Mouse (Mus musculus) lung, adult 2 months (tissue): ENCODE data around the gene Clec18a.

Experiments
- CTCF ChIP-seq: fragments of 200-500 bp; IDR thresholded peaks from 2 replicates; pipeline ENCODE4 v1.5.1; 2011; ENCODE audit warnings: mild to moderate bottlenecking, low read length, control low read depth; ENCODE audit not compliant: insufficient read depth
- POLR2A ChIP-seq: fragments of 200-500 bp; IDR thresholded peaks from 2 replicates; pipeline ENCODE4 v1.6.1; 2011; ENCODE audit warnings: low read depth, mild to moderate bottlenecking, control low read depth, low read length, borderline replicate concordance; ENCODE audit errors: extremely low read depth

- no peak for TF ChIP-seq CTCF
- TF ChIP-seq POLR2A: no peak
Observed at GRCm38 (mm10) chr8:111075926-111076325, 16.3 kb downstream of the Clec18a start.
